Mouse (Mus musculus): ENCODE measurements around the gene Bptf.
"Not testable (repeated sequence)": the region's sequence is repeated elsewhere in the genome, so short reads cannot be mapped to it uniquely, and the experiment has no call there.

Bptf gene

DNA sequence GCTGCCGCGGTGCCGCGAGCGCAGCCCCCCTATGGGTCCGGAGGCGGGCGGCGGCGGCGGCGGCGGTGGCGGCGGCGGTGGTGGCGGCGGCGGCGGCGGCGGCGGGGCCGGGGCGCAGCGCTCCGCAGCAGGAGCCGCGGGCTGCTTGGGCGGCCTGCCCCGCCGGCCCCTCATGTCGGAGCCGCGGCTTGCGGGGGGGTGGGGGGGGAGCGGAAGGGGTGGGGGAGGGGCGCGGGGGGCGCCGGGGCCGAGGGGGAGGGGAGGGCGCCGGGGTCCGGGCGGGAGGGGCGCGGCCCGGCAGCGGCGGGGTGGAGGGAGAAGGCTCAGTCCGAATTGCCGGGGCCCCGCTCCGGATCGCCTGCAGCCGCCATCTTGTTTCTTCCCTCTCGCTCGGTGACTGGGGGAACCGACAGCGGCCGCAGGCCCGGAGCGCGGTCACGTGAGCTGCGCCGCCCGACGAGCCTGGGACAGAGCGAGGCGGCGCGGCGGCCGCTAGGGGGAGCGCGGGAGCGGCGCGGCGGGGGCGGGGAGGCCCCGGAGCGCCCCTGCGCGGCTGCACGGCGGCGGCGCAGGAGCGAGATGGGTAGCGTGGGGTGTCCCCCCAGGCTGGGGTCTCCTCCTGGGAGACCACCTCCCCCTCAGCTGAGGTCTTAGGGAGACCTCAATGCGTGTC lies at the start of gene Bptf:
Bptf (minus strand) TSS at position 379 of the 673 bp plus-strand sequence.
- peak; percentile 91 for DNase-seq

GRCm38 (mm10) chr11:107161215-107161614 lies 29.3 kb upstream of the Bptf start:
- no peak for DNase-seq

GRCm38 (mm10) chr11:107159034-107159433 lies 27.1 kb upstream of the Bptf start:
- DNase-seq = no peak

DNA sequence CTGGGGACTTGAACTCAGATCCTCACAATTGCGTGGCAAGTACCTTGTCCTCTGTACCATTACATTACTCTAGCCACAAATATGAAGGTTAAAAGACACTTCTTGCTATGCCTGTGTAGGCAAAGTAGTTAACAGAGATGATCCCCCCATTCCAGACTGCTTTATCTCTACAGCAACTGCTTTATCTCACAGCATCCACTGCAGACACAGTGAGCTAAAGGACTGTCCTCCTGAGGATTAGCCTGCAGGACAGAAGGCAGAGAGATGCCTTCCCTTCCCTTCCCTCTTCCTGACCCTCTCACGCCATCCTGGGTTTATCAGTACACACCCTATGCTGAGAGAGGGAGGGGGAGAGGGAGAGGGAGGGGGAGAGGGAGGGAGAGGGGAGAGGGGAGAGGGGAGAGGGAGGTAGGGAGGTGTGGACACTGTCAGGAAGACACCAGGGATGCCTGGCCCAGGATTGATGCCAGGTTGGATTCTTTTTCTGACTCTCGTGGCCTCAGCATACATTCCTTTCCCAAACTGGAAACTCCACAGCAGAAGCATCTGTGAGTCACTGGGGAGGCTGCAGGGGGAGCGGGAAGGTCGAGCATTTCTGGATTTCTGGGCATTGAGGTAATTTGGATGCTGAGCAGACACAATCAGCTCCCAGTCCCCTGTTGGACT lies 25.2 kb upstream of the Bptf start:
- DNase-seq = no peak

DNA sequence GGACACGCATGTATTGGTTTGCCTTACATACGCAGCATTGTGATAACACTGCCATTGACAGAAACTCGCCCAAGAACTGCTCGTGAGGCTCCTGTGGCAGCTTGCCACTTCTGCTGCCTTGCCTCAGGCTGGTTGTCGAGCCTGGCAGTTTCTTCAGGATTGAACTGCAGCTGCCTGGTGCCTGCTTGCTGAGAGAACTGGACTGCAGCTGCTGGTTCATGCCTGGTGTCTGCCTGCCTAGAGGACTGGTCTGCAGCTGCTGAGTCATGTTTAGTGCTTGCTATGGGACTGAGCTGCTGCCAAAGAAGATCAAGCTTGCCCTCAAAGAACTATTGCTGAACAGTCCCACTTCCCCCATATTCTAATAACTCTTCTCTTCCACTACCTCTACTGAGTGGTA lies 23.4 kb upstream of the Bptf start:
- DNase-seq = no peak

DNA sequence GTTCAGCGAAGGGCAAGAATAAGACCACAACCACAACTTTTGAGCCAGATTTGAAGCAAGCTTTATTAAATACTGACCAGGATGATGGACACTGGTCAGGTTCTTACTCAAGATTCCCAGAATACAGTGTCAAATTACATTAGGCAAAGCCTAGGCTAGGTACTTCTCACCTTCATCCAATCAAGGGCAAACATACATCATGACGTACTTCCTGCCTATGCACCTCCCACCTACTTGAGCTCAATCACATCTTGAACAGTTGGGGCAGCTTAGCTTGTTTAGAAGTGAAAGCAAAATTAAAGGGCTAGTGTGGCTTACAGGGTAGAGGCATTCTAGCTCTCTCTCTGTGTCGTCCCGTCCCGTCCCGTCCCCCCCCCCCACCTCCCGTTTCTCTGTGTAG lies 22.5 kb upstream of the Bptf start:
- no peak for DNase-seq

GRCm38 (mm10) chr11:107153645-107154044 lies 21.7 kb upstream of the Bptf start:
- no peak for DNase-seq

- no peak for DNase-seq
These were observed 19.9 kb upstream of the Bptf start for GRCm38 (mm10) chr11:107151809-107152208.

GRCm38 (mm10) chr11:107143956-107144355 lies 12.0 kb upstream of the Bptf start:
- not testable (repeated sequence) for DNase-seq

DNA sequence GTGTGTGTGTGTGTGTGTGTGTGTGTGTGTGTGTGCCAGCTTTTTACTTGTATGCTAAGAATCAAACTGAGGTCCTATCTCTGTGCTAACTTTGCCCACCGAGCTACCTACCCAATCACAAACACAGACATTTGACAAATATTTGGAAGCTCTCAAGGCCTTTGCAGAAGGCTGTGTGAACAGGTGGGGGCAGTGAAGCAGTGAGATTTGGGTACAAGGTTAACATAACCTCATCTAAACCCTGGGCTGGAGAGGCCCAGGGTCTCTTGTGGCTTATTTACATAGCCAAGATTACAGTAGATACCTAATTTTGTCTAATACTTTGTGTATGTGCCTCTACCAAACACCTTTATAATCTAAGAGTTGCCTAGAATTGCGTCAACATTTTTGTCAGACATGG lies 10.5 kb upstream of the Bptf start:
- no peak for DNase-seq

GRCm38 (mm10) chr11:107140756-107141155 lies 8.8 kb upstream of the Bptf start:
- no peak for DNase-seq

DNA sequence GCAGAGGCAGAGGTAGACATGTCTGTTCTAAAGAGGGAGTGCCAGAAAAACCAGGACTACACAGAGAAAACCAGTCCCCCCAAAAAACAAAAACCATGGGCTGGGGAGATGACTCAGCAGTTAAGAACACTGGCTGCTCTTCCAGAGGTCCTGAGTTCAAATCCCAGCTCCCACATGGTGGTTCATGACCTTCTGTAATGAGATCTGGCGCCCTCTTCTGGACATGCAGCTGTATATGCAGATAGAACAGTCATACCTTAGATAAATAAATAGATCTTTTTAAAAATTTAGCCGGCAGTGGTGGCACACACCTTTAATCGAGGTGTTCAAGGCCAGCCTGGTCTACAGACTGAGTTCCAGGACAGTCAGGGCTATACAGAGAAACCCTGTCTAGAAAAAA lies 6.7 kb upstream of the Bptf start:
- DNase-seq = peak; percentile 35

DNA sequence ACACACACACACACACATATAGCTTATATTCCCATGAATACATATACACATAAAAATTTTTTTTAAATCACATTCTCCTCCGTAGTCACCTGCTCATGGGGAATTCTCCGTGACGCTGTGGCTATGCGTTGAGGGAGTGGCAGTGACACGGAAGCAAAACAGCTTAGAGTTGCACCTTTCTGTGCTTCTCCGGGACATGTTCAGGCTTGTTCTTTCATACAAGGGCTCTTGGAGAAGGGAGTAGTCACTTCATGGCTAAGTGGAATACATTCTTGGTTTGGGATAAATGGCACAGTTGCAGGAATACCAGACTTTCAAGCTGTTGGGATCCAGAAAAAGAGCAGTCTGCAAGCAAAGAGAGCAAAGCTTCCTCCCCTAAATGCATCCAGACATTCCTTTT lies 5.7 kb upstream of the Bptf start:
- no peak for DNase-seq

DNA sequence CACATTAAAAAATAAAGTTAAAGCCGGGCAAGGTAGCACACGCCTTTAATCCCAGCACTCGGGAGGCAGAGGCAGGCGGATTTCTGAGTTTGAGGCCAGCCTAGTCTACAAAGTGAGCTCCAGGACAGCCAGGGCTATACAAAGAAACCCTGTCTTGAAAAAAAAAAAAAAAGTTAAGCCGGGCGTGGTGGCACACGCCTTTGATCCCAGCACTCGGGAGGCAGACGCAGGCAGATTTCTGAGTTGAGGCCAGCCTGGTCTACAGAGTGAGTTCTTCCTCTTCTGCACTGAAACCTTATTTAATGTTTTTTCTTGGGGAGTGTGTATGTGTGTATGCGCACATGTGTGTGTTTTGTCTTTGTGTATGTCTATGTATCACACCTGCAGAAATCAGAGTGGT lies 4.5 kb upstream of the Bptf start:
- not testable (repeated sequence) for DNase-seq

GRCm38 (mm10) chr11:107135741-107136140 lies 3.8 kb upstream of the Bptf start:
- DNase-seq = no peak

- DNase-seq = no peak
These were observed 499 bp upstream of the Bptf start for GRCm38 (mm10) chr11:107132426-107132825.

DNA sequence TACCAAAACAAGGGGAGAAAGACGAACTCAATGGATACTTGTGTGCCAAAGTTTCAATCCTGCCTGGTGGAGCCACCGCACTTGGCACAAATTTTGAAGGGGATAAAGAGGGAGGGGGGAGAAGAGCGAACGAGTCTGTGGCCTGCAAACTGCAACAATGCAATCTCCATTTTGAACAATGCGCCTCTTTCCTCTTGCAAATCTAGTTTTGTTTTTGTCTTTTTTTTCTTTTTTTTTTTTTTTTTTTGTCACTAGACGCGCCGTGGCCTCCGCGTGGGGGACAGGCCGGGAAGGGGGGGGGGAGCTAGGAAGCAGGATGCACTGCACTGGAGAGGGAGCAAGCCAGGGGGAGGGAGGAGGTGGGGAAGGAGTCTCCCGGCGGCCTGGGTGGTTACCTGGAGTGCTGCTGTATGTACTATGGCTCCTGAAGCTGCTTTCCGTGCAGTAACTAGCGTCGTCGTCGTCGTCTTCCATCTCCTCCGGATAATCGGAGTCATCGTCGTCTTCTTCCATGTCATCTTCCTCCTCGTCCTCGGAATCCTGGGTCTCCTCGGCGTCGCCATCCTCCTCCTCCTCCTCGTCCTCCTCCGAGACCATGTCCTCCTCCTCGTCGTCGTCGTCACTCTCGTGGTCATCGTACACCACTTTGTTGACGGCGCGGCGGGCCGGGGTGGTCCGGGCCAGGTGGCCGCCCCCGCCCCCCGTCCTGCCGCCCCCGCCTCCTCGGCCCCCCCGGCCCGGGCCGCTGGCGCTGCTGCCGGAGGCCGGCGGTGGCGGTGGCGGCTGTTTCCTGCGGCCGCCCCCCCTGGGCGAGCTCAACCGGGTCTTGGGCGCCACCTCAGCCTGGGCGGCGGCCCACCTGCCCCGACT lies 813 bp downstream of the Bptf start:
- DNase-seq = peak; percentile 43

DNA sequence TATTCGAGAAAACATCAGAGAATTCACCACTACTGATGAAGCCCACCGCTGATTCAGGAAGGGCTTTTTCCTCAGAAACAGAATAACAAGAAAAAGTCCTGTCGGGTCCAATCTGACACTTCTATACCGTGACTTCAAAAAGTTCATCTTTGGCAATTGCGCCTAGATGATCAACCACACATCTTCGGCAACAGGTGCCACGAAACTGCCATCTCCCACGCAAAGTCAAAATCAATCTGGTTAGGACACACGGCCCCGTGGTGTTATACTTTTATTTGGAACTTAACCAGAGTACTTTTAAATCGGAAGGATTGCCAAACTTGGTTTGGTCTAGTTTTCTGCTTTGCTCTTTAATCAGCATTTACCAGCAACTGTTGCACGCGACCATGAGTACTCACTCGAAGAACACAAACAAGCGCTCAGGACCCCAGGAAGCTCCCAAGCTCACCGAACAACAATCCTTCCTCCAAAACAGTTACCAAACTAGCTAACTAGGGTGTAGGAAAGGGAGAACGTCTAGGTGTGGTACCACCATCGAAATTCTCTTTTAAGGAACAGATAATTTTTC lies 1.6 kb downstream of the Bptf start:
- DNase-seq = no peak

- DNase-seq = no peak
These were observed 2.3 kb downstream of the Bptf start for GRCm38 (mm10) chr11:107129641-107130040.

DNA sequence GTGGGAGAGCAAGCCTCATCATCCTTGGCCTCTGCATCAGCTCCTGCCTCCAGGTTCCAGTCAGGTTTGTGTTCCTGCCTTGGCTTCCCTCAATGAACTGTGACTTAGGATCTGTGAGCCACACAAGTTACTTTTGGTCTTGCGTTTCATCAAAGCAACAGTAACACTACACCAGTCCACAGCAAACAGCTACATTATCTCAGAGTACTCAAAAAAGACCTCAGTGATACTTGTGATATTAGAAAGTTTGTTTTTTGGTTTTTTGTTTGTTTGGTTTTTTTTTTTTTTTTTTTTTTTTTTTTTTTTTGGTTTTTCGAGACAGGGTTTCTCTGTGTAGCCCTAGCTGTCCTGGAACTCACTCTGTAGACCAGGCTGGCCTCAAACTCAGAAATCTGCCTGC lies 5.2 kb downstream of the Bptf start:
- DNase-seq = not testable (repeated sequence)

- DNase-seq = no peak
These were observed 6.9 kb downstream of the Bptf start for GRCm38 (mm10) chr11:107125011-107125410.

DNA sequence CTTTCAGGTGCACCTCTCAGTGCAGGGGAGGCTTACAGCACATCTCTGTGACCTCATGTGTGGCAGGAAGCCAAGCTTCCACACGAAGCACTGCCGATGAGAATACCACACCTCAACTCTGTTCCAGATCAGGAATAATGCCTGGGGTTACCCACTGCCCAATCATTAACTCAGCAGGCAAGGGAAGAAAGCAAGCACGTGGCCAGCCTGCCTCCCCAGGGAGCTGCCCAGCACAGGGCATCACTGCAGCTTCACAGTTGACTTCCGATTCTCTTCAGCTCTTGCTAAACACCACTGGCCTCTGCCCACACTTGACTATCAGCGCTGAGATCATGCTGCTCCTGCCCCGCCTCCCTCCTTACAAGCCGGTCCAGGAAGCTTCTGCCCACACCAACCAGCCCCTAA lies 7.6 kb downstream of the Bptf start:
- no peak for DNase-seq

GRCm38 (mm10) chr11:107117789-107118188 lies 14.1 kb downstream of the Bptf start:
- DNase-seq = no peak

All from right cerebral cortex, postnatal 4 days (tissue).